In the genomic region with DNA sequence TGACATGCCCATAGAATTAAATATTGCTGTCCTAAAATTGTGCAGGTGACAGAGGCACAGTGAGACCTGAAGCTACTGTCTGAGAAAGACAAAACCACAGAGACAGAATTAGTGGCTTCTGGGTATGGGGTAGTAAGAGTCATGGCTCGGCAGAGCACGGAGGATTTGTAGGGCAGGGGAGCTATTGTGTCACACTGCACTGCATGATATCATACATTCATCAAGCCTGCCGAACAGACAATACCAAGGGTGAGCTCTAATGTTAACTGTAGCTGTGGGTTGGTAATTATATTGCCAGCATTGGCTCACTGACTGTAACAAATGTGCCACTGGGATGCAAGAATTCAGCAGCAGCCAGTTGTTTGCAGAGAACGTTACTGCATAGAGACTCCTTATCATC, we compare ENCODE assay signal across 32 mouse cellular contexts. TPM values are rescaled to one million over a fixed set of nuclear protein-coding genes. Genes with fewer than 3 reads are reported as not detected.
"Had no signal": no experiment of that assay in that cellular context is flagged by ENCODE, and none has a peak within 500 bp of the region (broad histone marks: within the 10 kb centered on the region; RNA-seq: fewer than 3 reads in every experiment).

No protein-coding gene starts in this region.

- H3K4me3 ChIP-seq: kidney, embryonic 15.5 days; left cerebral cortex, adult 2 months; limb, embryonic 10.5 days; limb, embryonic 13.5 days; liver, embryonic 12.5 days; liver, embryonic 15.5 days; lung, embryonic 15.5 days; megakaryocyte, embryonic 14.5 days; midbrain, embryonic 10.5 days; midbrain, embryonic 13.5 days; myocyte had no signal

- H3K9me3 ChIP-seq: kidney, embryonic 15.5 days; limb, embryonic 10.5 days; limb, embryonic 13.5 days; liver, embryonic 12.5 days; liver, embryonic 15.5 days; lung, embryonic 15.5 days; midbrain, embryonic 10.5 days; midbrain, embryonic 13.5 days had no signal

- H3K36me3 ChIP-seq: kidney, embryonic 15.5 days; limb, embryonic 10.5 days; limb, embryonic 13.5 days; liver, embryonic 12.5 days; liver, embryonic 15.5 days; lung, embryonic 15.5 days had no signal

- ATAC-seq: intestine, postnatal 0 days; liver, embryonic 12.5 days; midbrain, embryonic 13.5 days; midbrain, embryonic 16.5 days had no signal

- H3K27me3 ChIP-seq: kidney, embryonic 15.5 days; limb, embryonic 13.5 days; liver, embryonic 12.5 days; liver, embryonic 15.5 days; lung, embryonic 15.5 days; megakaryocyte, embryonic 14.5 days; midbrain, embryonic 13.5 days had no signal

- H3K4me2 ChIP-seq: kidney, embryonic 15.5 days; limb, embryonic 13.5 days; liver, embryonic 12.5 days; liver, embryonic 15.5 days; lung, embryonic 15.5 days; midbrain, embryonic 13.5 days had no signal

- H3K27ac ChIP-seq: kidney, embryonic 15.5 days; left cerebral cortex, adult 2 months; limb, embryonic 10.5 days; limb, embryonic 13.5 days; liver, embryonic 12.5 days; liver, embryonic 15.5 days; lung, embryonic 15.5 days; midbrain, embryonic 10.5 days; midbrain, embryonic 13.5 days; stomach, postnatal 0 days had no signal

- DNase-seq: kidney, adult 2 months; kidney, postnatal 10 days; kidney, postnatal 36 days; layer of hippocampus, postnatal 36 days; liver; lung, adult 18-20 months; lung, postnatal 10 days; lung, postnatal 36 days; right cerebral cortex, adult 18-20 months; right cerebral cortex, postnatal 14 days; right cerebral cortex, postnatal 4 days; thymus, postnatal 25 days had no signal

- H3K9ac ChIP-seq: kidney, embryonic 15.5 days; limb, embryonic 13.5 days; liver, embryonic 12.5 days; liver, embryonic 15.5 days; lung, embryonic 15.5 days; midbrain, embryonic 13.5 days had no signal

RNA-seq across cellular contexts. Expression of a gene that starts 24.0 kb away (rescaled TPM):
- total RNA-seq: layer of hippocampus, adult 8-10 months; layer of hippocampus, postnatal 10 days; layer of hippocampus, postnatal 36 days; left cerebral cortex, adult 2 months; left cerebral cortex, postnatal 10 days; monocyte, adult 5-6 weeks; neutrophil, adult 5-6 weeks had no signal
- polyA plus RNA-seq: intestine, postnatal 0 days; kidney, adult 2 months; kidney, embryonic 15.5 days; limb, embryonic 10.5 days; liver, embryonic 12.5 days; liver, embryonic 15.5 days; lung, embryonic 15.5 days; midbrain, embryonic 10.5 days; midbrain, embryonic 13.5 days; midbrain, embryonic 16.5 days; myocyte; stomach, postnatal 0 days; thymus, postnatal 0 days had no signal

RNA-seq across cellular contexts. Expression of a gene that starts 33.2 kb away (rescaled TPM):
- total RNA-seq: layer of hippocampus, adult 8-10 months; left cerebral cortex, adult 2 months; monocyte, adult 5-6 weeks; neutrophil, adult 5-6 weeks had no signal
- polyA plus RNA-seq: myocyte had no signal

RNA-seq across cellular contexts. Expression of a gene that starts 49.3 kb away (rescaled TPM):
- total RNA-seq: monocyte, adult 5-6 weeks; neutrophil, adult 5-6 weeks had no signal
